Mouse (Mus musculus): ENCODE results near the gene Snai3.
A peak's percentile ranks its signal among the peaks of the same experiment; 100 is the strongest.

Gene Snai3

DNA sequence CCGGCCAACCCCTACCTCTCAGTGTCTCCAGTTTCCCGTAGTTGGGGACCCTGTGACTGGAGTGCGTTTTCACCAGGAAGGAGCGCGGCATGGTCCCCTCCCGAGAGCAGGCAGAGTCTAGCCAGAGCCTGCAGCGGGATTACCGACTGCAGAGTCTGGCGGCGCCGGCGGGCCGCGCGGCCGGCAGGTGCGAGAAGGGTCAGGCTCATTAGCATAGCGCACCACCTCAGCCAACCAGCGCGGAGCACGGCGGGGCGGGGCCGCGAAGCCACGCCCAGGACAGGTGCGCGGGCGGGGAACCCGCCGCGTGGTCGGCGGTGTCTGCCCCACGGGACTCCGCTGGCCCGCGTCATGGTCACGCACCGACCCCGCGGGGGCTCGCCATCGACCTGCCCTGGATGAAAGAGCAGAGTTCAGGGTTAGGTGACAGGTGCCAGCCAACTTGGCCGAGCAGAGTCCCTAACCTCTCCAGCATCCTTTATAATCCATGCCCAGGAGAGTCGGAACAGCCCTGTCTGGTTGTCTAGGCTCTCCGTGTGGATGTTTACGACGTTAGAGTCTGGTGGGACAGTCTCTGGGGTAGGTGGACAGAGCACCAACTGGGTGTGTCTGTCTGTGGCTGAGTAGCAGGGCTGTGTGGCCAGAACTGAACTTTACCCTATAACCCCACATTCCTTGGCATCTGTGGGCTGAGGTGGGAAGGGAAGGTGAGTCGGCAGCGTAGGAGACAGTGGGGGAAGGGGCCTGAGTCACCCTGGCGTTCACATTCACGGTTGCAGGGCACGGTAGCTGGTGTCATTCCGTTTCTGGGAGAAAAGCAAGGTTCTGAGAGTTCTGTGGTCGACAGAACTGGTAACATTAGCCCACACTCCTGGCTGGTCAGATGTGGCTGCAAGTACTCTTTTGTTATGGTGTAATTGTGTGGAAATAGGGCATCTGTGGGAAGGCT, at the start of gene Snai3:
Gene Snai3, minus strand, starts transcription at position 210 of the 949 bp plus-strand sequence.
- peak; percentile 64 to 65 for DNase-seq (ENCODE audit: low spot score in 2 of 2)

DNA sequence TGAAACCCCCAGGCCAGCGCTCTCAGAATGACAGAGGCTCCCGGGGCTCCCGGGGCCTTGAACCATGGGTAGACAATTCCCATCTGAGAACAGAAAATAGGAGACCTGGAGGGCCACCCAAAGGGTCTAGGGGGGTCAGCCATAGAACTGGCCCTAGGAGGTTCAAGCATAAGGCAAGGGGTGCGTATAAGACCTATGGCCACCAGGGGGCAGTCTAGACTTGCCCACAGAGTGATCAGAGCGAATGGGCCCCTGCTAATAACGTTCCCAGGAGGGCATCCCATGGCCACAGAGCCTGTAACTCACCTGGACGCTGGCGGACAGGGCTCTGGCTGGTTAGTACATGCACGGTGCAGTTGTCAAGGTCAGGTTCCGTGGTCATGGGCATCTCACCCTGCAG, 40.3 kb upstream of the Snai3 start:
- DNase-seq (ENCODE audit: low spot score in 2 of 2): peak; percentile 64 to 79

DNA sequence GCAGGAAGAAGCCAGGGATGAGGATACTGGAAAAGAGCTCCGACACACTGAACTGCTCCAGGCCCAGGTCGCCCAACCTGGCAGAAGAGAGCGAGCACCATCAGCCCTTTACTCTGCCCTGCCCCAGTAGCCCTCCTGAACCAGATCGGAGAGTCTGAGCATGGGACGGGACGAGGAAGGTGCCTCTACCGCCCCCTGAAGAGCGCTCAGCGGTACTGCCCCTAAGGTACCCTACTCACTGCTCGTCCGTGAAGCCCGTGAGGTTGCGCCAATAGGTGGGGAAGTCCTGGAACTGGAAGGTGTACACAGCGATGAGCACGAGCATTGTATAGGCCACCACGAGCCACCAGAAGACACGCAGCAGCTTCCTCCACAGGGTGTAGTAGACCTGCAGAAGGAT, 37.4 kb upstream of the Snai3 start:
- DNase-seq (ENCODE audit: low spot score in 2 of 2): no peak

DNA sequence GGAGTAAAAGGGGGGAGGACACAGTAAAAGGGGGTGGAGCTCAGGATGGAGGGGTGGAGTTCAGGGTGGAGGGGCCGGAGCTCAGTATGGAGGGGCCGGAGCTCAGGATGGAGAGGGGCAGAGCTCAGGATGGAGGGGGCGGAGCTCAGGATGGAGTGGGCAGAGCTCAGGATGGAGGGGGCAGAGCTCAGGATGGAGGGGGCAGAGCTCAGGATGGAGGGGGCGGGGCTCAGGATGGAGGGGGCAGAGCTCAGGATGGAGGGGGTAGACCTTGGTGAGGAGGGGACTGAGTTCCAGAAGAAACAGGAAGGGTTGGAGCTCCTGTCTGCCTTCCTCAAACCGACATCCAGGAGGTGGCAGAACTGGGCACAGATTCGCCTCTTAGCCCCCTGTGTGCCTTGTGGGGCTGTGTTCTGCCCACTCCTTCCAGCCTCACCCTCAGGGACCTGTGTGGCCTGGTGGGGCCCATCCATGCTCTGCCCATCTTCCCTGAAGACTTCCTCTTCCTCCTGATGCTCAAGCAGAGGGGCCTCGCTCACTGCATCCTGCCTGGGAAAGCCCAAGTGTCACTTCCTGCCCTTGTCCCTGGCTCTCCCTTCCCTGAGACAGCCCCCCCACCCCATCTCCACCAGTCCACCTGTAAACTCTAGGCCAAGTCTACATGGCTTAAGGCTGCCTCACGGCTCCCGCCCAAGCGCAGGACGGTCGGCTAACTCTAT, 36.6 kb upstream of the Snai3 start:
- DNase-seq (ENCODE audit: low spot score in 2 of 2): no peak

GRCm38 (mm10) chr8:122488387-122488786, 27.9 kb upstream of the Snai3 start:
- no peak for DNase-seq (ENCODE audit: low spot score in 2 of 2)

GRCm38 (mm10) chr8:122484831-122485230, 24.3 kb upstream of the Snai3 start:
- DNase-seq (ENCODE audit: low spot score in 2 of 2): no peak

GRCm38 (mm10) chr8:122483877-122484276, 23.3 kb upstream of the Snai3 start:
- no peak for DNase-seq (ENCODE audit: low spot score in 2 of 2)

GRCm38 (mm10) chr8:122482448-122482847, 21.9 kb upstream of the Snai3 start:
- DNase-seq (ENCODE audit: low spot score in 2 of 2): no peak

DNA sequence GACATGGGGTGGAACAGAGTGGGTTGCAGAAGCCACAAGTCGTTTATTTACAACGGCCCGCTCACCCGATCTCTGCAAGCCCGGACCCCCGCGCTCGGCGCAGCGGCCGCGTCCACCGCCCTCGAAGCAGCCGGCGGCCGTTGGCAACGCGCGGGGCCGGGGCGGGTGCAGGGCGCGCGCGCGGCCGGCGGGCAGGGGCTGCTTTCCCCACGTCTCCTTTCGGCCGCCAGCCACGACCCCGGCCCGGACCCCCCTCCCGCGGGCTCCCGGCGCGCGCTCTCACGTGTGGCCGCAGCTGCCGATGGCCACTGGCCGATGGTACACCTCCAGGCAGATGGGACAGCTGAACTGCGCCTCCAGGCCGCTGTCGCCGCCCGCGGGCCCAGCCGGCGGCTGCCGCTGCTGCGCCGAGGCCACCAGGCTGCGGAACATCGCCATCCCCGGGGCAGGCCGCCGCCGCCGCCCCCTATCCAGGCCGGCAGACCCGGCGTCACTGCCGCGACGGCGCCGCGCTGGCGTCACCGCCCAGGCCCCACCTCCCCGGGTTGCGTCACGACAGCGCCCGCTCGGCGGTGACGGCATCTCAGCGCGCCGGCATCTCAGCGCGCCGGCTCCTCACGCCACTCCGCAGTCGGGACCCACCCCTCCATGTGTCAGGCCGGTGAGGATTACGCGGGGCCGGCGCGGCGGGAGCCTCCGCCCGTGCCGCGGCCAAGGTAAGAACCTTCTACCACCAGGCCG, 15.2 kb upstream of the Snai3 start, which contains the start of the genes Rnf166 and Ctu2:
Gene Rnf166, minus strand, starts transcription at position 485 of the 741 bp plus-strand sequence.
Gene Ctu2, plus strand, starts transcription at position 564 of the 741 bp plus-strand sequence.
- peak; percentile 87 to 89 for DNase-seq (ENCODE audit: low spot score in 2 of 2)

GRCm38 (mm10) chr8:122474951-122475560, 14.5 kb upstream of the Snai3 start:
- peak in 1 of 2 experiments; percentile 35 for DNase-seq (ENCODE audit: low spot score in 2 of 2)

DNA sequence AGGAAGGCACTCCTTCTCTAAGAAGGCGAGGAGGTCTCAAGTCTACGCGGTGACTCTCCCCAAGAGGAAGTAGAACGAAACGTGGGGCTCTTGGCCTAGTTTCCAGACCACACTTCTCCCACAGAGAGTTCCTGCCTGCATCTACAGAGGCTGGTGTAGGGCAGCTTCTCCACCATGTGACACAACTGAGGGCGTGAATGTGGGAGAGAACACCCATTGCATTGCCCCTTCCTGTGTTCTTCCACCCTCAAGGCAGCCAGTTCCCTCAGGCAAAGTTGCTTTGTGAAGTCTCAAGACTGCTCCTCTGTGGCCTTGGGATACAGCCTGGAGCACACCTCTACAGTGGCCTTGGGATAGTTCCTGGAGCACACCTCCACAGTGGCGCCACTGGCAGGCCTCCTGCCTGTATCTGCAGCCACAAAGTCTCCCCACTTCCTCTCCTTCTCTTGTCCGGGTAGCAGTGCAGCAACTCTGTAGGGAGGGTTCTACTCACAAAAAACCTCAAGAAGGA, 13.4 kb upstream of the Snai3 start:
- DNase-seq (ENCODE audit: low spot score in 2 of 2): no peak

DNA sequence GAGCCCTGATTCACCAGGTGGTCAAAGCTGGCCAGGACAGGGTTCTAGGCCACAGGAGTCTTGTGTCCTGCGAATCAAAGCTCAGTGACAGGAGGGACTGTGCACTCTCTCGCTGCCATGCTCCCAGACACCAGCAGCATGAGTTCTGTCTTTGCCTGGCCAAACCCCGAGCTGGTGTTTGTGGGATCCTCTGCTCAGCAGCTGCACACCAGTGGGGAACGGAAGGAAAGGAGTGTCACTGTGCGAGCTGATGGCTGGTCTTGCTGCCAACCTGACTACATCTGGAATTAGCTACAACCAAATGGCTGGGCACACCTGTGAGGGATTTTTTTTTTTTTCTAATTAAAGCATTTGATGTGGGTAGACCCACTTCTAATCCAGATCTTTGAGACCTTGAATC, 10.2 kb upstream of the Snai3 start:
- DNase-seq (ENCODE audit: low spot score in 2 of 2): no peak

- DNase-seq (ENCODE audit: low spot score in 2 of 2): no peak
Measured at GRCm38 (mm10) chr8:122469965-122470364, 9.4 kb upstream of the Snai3 start.

DNA sequence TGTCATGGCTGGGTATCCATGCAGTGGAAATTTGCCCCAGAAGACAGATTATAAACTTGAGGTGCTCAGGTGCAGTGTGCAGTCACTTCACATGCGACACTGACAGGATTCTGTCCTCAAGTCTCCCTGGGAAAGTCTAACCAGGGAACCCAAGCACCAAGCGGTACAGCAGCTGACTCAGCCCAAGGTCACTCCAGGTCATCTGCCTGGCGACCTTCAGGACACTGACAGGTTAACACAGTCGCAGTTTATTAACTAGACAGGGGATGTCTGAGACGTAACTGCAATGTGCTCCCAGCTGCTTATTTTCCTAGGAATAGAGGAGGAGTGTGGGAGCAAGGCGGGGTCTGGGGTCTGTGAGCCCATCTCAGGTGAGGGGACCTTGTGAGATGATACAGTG, 8.9 kb upstream of the Snai3 start:
- DNase-seq (ENCODE audit: low spot score in 2 of 2): no peak

GRCm38 (mm10) chr8:122467816-122468215, 7.3 kb upstream of the Snai3 start:
- no peak for DNase-seq (ENCODE audit: low spot score in 2 of 2)

DNA sequence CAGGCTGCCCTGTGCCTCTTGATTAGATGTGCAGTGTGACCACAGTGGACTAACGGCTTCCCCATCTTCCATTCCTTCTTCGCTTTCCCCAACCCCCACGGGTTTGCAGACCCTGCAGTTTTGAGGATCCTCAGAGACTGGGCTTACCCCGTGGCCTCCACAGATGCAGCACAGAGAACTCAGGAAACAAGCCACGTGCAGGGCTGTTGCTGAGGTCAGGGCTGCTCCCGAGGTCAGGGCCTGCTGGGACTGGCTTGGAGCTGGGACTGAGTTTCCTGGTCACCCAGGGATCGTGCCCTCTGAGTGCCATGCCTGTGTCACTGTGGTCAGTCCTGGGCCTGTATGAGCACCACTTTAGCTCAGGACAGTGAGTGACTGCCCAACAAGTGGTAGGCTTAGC, 4.5 kb upstream of the Snai3 start:
- no peak for DNase-seq (ENCODE audit: low spot score in 2 of 2)

DNA sequence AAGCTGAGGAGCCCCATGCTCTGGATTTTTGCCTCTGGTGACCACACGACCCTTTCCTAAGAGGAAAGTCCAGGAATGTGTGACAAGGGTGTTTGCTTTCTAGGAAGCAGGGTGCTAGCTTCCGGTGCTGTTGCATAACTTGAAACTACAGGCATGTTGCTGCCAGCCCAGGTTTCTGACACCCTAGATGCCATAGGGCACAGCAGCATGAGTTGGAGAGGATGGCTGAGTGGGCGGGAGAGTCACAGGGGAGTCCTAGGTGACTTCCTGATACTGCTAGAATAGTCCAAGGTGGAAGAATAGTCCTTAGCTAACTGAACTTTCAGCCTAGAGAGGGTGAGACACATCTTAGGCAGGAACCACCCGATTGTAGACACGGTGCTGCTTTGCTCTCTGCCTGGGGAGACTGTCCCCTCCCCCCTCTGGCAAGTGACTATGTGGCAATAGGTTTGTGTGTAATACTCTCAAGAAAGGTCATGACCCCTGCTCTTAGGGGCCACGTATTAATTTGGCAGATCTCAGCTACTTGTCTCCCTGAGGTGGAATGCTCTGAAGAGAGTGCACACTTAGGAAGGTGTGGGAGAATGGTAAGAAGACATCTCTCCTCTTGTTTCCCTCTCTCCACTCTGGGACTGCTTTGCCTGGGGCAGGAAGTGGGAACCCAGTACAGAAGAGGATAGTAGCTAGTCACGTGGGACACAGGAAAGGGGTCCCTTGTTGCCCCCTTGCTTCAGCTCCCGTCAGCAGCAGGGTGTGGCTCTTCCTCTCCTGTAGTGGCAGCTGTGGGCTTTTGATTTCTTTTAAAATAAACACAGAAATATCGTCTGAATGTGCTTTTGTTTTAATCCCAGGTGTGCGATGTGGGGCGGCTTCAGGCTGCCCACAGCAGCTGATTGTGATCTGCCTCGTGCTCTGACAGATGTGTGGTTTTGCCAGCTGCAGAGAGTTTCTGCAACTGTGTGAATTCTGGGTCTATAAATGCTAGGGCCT, 3.4 kb upstream of the Snai3 start:
- peak in 1 of 2 experiments; percentile 58 for DNase-seq (ENCODE audit: low spot score in 2 of 2)

- no peak for DNase-seq (ENCODE audit: low spot score in 2 of 2)
Measured at GRCm38 (mm10) chr8:122462510-122462909, 2.0 kb upstream of the Snai3 start.

DNA sequence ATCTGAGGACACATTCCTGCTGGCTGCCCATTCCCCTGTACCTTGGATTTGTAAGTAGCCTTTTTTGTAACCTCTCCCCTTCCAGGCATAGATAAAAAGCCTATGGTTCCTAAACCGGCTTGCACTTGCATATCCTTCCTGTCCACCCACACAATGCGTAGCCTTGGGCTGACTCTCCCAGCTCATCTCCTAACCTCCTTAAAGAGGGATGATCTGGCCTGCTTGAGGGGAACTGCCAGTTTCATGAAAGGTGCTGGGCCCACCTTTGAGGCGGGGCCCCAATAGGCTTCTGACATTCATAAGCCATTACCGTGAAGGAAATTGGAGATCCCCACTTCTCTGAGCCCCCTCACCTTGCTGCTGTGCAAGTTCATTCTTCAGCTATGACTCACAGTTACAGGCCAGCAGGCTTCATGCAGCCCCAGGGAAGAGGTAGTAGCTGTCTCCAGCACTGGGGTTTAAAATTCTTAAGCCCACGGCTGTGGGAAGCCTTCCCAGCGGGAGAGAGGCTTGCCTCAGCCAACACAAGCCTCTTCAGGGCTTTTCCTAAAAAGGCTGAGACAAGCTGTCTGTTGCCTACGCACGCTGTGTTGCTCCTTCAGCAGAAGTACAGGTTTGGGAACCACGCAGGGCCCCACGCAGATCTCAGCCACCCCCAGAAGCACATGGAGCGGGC, 1.1 kb upstream of the Snai3 start:
- DNase-seq (ENCODE audit: low spot score in 2 of 2): no peak

Data from urinary bladder, postnatal 36 days (tissue).